Mouse (Mus musculus) Patski (cell line): ENCODE results near the gene Chrm3. TPM values are rescaled to one million over a fixed set of nuclear protein-coding genes. Genes with fewer than 3 reads are reported as not detected.

Source experiments
- ATAC-seq: fragments of 100-300 bp; one replicate; pipeline ENCODE4 v1.8.0; 2021
- CTCF ChIA-PET: fragments of 350-600 bp; sonication (Branson Sonifier 250); formaldehyde crosslinking; loops from one replicate; lab custom pipeline; 2022; ENCODE audit warnings: inconsistent platforms; lab: Charles Lee
- POLR2A ChIA-PET: fragments of 350-600 bp; sonication (Branson Sonifier 250); formaldehyde crosslinking; loops from one replicate; lab custom pipeline; 2022; ENCODE audit warnings: antibody characterized with exemption, inconsistent platforms; lab: Charles Lee
- DNase-seq: peaks from one replicate; pipeline ENCODE4 v3.0.0-alpha.2; 2011; ENCODE audit warnings: low read depth, low spot score
- H3K27me3 ChIP-seq: fragments of 371-371 bp; one replicate; pipeline ENCODE4 v1.5.1; 2021
- CTCF ChIP-seq: fragments of 100-300 bp; IDR thresholded peaks from one replicate; pipeline ENCODE4 v1.5.1; 2021
- in situ Hi-C: fragments of 300-500 bp; cut with MboI; formaldehyde crosslinking; loops from 3 replicates; pipeline ENCODE4 v1.11.1; 2018; ENCODE audit warnings: low pct_unique_long_range_greater_than_20kb, mixed read lengths
- polyA plus RNA-seq: library from polyadenylated mRNA; unstranded; gene quantifications from one replicate; pipeline ENCODE4 v1.2.3, GENCODE M21; 2021

The Chrm3 gene
- polyA plus RNA-seq, 1 experiment from 2014 or later = not detected

- no peak for ATAC-seq
- in situ Hi-C loops = no loop called here
- TF ChIP-seq CTCF = peak; percentile 24
- CTCF ChIA-PET = no interaction called here
- POLR2A ChIA-PET = no interaction called here
- no peak for DNase-seq
- peaks cover 12% of the 10 kb centered on the region for H3K27me3 ChIP-seq
Measured at GRCm38 (mm10) chr13:10071165-10071564, 289.5 kb downstream of the Chrm3 start.

- CTCF ChIA-PET = no interaction called here
- in situ Hi-C loops = no loop called here
- peaks cover 13% of the 10 kb centered on the region for H3K27me3 ChIP-seq
- ATAC-seq (no peak), DNase-seq (no peak)
- no peak for TF ChIP-seq CTCF
- POLR2A ChIA-PET = no interaction called here
Measured at GRCm38 (mm10) chr13:10068927-10069580, 291.6 kb downstream of the Chrm3 start.

- DNase-seq = no peak
- peaks cover 10% of the 10 kb centered on the region for H3K27me3 ChIP-seq
- CTCF ChIA-PET = interaction anchor here (1.2 kb wide), 1 partner anchor 26 kb away, joined by 3 read pairs; no protein-coding TSS in a partner anchor
- POLR2A ChIA-PET = no interaction called here
- no peak for TF ChIP-seq CTCF
- ATAC-seq = no peak
- in situ Hi-C loops = no loop called here
Measured at GRCm38 (mm10) chr13:10066829-10067618, 293.6 kb downstream of the Chrm3 start.

GRCm38 (mm10) chr13:10065776-10066175 is 294.9 kb downstream of the Chrm3 start:
- H3K27me3 ChIP-seq = peaks cover 7% of the 10 kb centered on the region
- no peak for ATAC-seq
- in situ Hi-C loops = no loop called here
- CTCF ChIA-PET = no interaction called here
- DNase-seq = no peak
- TF ChIP-seq CTCF = no peak
- POLR2A ChIA-PET = no interaction called here

- ChIA-PET POLR2A (no interaction called here), CTCF (no interaction called here)
- DNase-seq (no peak), ATAC-seq (no peak)
- H3K27me3 ChIP-seq = peaks cover 24% of the 10 kb centered on the region
- TF ChIP-seq CTCF = no peak
- in situ Hi-C loops = no loop called here
Measured at GRCm38 (mm10) chr13:10062681-10063080, 298.0 kb downstream of the Chrm3 start.

- ChIA-PET POLR2A (no interaction called here), CTCF (no interaction called here)
- no peak for ATAC-seq
- DNase-seq = no peak
- no peak for TF ChIP-seq CTCF
- peaks cover 22% of the 10 kb centered on the region for H3K27me3 ChIP-seq
- in situ Hi-C loops = no loop called here
Measured at GRCm38 (mm10) chr13:10058993-10059392, 301.7 kb downstream of the Chrm3 start.

- CTCF ChIA-PET = no interaction called here
- TF ChIP-seq CTCF = no peak
- peaks cover 22% of the 10 kb centered on the region for H3K27me3 ChIP-seq
- in situ Hi-C loops = no loop called here
- no peak for ATAC-seq
- POLR2A ChIA-PET = interaction anchor here (0.6 kb wide), 1 partner anchor 142 kb away, joined by 3 read pairs; no protein-coding TSS in a partner anchor
- no peak for DNase-seq
Measured at GRCm38 (mm10) chr13:10057644-10058198, 302.9 kb downstream of the Chrm3 start.

- no peak for DNase-seq
- in situ Hi-C loops = no loop called here
- POLR2A ChIA-PET = no interaction called here
- no peak for TF ChIP-seq CTCF
- peaks cover 9% of the 10 kb centered on the region for H3K27me3 ChIP-seq
- ATAC-seq = no peak
- CTCF ChIA-PET = no interaction called here
Measured at GRCm38 (mm10) chr13:10054086-10054485, 306.6 kb downstream of the Chrm3 start.

- DNase-seq (no peak), ATAC-seq (no peak)
- in situ Hi-C loops = no loop called here
- ChIA-PET CTCF (interaction anchor here (0.7 kb wide), 1 partner anchor 12 kb away, joined by 3 read pairs; no protein-coding TSS in a partner anchor), POLR2A (no interaction called here)
- TF ChIP-seq CTCF = no peak
- H3K27me3 ChIP-seq = peaks cover 5% of the 10 kb centered on the region
Measured at GRCm38 (mm10) chr13:10053301-10053889, 307.3 kb downstream of the Chrm3 start.

- ATAC-seq = no peak
- POLR2A ChIA-PET = no interaction called here
- CTCF ChIA-PET = no interaction called here
- DNase-seq = no peak
- TF ChIP-seq CTCF = no peak
- H3K27me3 ChIP-seq = peaks cover 16% of the 10 kb centered on the region
- in situ Hi-C loops = no loop called here
Measured at GRCm38 (mm10) chr13:10045651-10046350, 314.8 kb downstream of the Chrm3 start.
